Mouse (Mus musculus): ENCODE measurements around the gene Tead1.

DNA sequence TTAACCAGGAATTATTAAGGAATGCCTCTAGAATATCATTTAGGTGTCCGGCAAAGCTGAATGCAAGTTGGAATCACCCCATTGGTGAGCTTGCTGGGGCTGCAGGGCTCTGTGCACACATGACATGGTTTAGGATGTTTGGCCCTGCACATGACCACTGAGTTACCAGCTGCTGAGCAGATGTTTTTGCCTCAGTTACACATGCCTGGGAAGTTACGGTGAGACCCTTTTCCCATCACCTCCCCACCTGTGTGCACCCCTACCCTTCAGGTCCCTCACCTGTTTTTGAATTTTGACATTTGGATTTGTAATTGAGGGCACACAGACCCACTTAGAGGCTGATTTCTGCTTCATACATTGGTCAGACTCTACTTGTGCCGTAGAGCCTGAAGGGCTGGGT, 6.9 kb downstream of the Tead1 start:
- TF ChIP-seq CTCF (IDR thresholded peaks at IDR 0.05; ENCODE audit: control insufficient read depth, insufficient read depth, insufficient replicate concordance, low read depth, low read length) (no peak), POLR2A (IDR thresholded peaks at IDR 0.05; ENCODE audit: control insufficient read depth, low read depth, low read length) (no peak)

Data from testis, adult 2 months (tissue).